18 mouse cellular contexts compared by ENCODE assay signal in genomic region chr3:82435351-82435750, GRCm38 (mm10).
"Had no signal": no experiment of that assay in that cellular context is flagged by ENCODE, and none has a peak within 500 bp of the region (broad histone marks: within the 10 kb centered on the region; RNA-seq: fewer than 3 reads in every experiment).

No protein-coding gene starts in this region.

- DNase-seq: lung, adult 18-20 months; lung, embryonic 14.5 days; lung, postnatal 10 days; lung, postnatal 4 days; retina, postnatal 1 day; right cerebral cortex, adult 18-20 months; right cerebral cortex, postnatal 25 days; right cerebral cortex, postnatal 4 days; spleen, adult 18-20 months; thymus, adult 18-20 months; thymus, postnatal 14 days; thymus, postnatal 36 days had no signal

- H3K9me3 ChIP-seq: midbrain, embryonic 10.5 days; midbrain, embryonic 12.5 days; midbrain, embryonic 15.5 days; neural tube, embryonic 13.5 days; neural tube, embryonic 15.5 days had no signal

- H3K4me2 ChIP-seq: lung, embryonic 14.5 days; midbrain, embryonic 12.5 days; midbrain, embryonic 15.5 days; neural tube, embryonic 13.5 days; neural tube, embryonic 15.5 days had no signal

- H3K9ac ChIP-seq: lung, embryonic 14.5 days; midbrain, embryonic 12.5 days; midbrain, embryonic 15.5 days; neural tube, embryonic 13.5 days; neural tube, embryonic 15.5 days had no signal

- H3K4me3 ChIP-seq: midbrain, embryonic 10.5 days; midbrain, embryonic 12.5 days; midbrain, embryonic 15.5 days; myocyte; neural tube, embryonic 13.5 days; neural tube, embryonic 15.5 days had no signal

- H3K4me1 ChIP-seq: midbrain, embryonic 10.5 days; midbrain, embryonic 12.5 days; midbrain, embryonic 15.5 days; neural tube, embryonic 13.5 days; neural tube, embryonic 15.5 days had no signal

- H3K27me3 ChIP-seq: midbrain, embryonic 12.5 days; midbrain, embryonic 15.5 days; neural tube, embryonic 13.5 days; neural tube, embryonic 15.5 days had no signal

- ATAC-seq: midbrain, embryonic 15.5 days had no signal

- H3K36me3 ChIP-seq: midbrain, embryonic 10.5 days; midbrain, embryonic 12.5 days; midbrain, embryonic 15.5 days; neural tube, embryonic 13.5 days; neural tube, embryonic 15.5 days had no signal

- H3K27ac ChIP-seq: midbrain, embryonic 10.5 days; midbrain, embryonic 12.5 days; midbrain, embryonic 15.5 days; neural tube, embryonic 13.5 days; neural tube, embryonic 15.5 days had no signal
